Mouse (Mus musculus) retina, adult 2 months (tissue): ENCODE data around the gene Hrk.

ENCODE experiments used
- DNase-seq: peaks from one replicate; pipeline ENCODE4 v3.0.0-alpha.2; 2012; ENCODE audit warnings: low read depth, low spot score

Hrk gene

DNA sequence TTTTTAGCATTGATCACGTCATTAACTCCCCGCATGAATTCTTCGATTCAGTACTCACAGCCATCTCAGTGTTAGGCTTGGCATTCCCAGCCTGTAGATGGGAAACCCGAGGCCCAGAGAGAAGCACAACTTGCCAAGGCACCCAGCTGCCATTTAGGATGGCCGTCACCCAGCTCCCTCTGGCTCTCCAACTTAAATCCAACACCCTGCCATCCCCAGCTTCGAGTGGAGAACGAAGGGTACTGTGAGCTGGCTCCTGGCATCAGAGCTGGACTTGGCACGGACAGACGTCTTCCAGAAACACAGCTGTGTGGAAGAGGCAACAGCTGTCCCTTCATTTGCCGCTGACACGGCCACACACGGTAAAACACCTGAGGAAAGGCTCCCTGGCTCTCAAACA is at the start of gene Hrk:
Hrk (plus strand) TSS at position 68 of the 400 bp plus-strand sequence.
- no peak for DNase-seq

- no peak for DNase-seq
Measured at GRCm38 (mm10) chr5:118118351-118118750, 46.1 kb upstream of the Hrk start.

DNA sequence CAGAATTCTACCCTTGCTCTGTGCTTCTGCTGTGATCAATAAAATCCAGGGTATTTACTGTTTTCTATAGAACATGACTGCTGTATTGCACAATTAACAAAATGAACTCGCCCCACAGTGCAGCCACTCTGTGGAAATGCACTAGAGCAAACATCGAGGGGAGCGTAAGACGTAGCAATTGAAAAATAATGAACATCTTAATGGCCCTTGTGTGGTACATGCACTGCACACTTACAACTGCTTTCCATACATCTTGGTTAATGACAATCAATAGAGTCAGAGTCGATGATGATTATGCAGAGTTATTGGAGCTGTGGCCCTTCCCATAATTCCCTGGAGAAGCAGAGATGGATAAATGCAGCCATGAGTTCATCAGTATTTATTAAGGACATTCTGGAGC is 45.5 kb upstream of the Hrk start:
- DNase-seq, result no peak

- DNase-seq, result no peak
Measured at GRCm38 (mm10) chr5:118120670-118121069, 43.8 kb upstream of the Hrk start.

DNA sequence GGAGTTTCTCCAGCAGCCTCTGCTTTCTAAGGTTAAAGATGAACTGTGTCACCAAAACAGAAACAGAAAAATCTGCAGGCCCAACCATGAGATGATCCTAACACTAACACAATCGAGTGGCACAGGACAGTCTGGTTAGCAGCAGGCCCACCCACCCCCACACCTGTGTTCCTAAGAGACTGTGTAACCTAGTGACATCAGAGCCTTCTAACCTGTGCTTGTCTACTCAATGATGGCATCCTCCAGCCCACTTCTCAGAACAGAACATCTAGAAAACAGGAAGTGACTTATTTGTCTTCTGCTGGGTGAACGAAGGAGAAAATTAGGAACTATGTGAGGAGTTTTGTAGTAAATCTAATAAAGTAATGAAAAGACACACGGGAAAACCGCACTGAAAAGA is 42.5 kb upstream of the Hrk start:
- no peak for DNase-seq

DNA sequence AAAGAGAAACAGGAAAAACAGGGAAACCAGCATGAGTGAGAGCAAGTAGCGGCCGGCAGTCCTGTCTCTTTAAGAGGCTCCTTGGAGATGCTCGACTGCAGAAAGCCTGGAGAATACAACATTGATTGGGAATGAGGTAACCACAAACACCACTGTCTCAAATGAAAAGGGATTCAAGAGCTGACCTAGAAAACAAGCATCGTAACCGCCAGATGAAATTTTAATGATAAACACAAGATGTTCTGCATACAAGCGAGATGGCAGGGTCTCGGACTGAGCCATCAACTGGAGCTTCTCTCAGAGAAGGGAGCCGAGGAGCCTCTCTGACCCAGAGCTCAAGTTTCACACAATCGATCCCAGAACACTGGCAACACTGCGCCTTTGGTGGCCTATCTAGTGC is 41.4 kb upstream of the Hrk start:
- no peak for DNase-seq

- no peak for DNase-seq
Measured at GRCm38 (mm10) chr5:118126671-118127070, 37.8 kb upstream of the Hrk start.

DNA sequence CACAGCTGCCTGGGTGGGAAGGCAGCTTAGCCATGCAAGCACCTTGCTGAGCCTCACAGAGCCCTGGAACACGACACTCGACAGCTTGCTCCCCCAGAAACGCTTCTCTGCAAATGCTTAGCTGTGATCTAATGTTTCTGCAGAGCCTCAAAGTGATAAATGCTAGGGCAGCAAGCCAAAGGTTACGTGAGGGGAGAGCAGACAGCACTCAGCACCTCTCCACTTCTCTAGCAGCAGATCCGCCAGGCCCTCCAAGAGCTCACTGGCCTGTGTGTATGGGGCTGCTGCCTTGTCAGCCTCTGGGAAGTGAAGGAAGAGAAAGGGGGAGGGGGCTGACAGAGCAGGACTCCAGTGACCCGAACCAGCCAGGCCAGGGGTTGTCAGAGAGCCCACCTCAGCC is 36.2 kb upstream of the Hrk start:
- DNase-seq, result no peak

GRCm38 (mm10) chr5:118128651-118129050 is 35.8 kb upstream of the Hrk start:
- DNase-seq, result no peak

- DNase-seq, result no peak
Measured at GRCm38 (mm10) chr5:118136391-118136790, 28.1 kb upstream of the Hrk start.

DNA sequence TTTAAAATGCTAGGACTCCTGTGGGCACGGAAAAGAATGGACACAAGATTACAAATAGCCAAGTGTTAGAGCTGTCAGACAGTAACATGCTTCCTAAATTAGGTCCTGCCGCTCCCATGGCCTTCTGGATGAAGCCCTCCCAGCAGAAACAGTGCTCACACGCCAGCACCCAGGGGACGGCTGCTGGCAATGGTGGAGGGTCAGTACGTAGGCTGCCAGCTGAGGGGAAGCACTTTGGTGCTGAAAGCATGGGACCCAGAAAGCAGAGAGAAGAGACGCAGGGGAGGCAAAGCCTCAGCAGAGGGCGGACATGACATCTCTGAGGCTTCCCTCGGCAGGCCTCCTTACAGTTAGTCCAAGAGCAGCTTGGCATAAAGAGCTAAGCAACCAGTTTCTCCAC is 24.8 kb upstream of the Hrk start:
- DNase-seq, result no peak

DNA sequence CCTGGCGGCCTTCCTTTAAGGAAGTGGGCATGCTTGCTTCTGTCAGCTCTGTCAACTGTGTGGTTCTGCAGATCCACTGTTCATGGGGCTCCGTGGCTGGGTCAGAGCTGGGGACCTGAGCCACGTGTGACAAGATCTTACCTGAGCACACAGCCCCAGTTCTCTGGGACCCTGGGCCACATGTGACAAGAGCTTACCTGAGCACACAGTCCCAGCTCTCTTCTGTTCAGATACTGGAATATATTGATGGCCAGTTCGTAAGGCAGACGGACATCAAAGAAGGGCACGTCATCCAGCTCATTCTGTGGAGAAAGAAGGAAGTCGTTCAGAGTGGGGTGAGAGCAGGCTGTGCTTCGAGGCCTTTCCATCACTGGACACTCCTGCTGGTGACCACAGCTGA is 22.0 kb upstream of the Hrk start:
- DNase-seq, result no peak

DNA sequence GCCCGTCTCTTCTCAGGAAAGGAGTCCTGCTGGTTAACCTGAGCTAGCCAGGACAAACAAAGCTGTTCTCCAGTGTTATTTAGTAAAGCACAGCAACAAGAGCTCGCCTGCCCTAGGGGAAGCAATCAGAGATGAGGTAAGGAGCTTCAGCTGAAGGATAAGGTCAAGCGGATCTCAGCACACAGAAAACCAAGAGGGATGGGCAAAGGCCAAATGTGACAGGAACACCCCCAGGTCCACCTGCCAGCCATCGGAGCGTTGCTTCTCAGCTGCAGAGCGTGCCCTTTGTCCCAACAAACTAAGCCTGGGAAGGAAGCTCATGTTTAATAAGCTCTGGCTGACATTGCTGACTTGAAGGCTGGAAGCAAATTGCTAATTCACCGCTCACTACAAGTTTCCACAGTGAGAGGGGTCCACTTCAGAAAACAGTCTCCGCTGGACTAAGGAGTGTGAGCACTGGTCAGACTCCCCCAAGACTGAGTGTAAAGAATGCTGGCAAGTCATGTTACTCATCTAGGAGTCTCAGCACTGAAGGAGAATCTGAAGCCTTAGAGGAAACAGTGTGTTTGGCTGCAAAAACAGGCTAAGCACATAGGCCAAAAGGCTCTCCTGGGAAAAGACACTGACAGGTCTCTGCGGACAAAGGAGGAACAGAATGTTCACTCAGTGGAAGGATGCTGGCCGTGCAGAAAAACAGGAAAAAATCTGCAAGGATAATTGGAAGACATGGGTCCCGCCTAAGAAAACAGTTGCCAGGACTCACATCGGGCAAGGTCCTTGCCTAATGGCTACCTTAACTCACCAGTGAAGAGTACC is 21.0 kb upstream of the Hrk start:
- no peak for DNase-seq

DNA sequence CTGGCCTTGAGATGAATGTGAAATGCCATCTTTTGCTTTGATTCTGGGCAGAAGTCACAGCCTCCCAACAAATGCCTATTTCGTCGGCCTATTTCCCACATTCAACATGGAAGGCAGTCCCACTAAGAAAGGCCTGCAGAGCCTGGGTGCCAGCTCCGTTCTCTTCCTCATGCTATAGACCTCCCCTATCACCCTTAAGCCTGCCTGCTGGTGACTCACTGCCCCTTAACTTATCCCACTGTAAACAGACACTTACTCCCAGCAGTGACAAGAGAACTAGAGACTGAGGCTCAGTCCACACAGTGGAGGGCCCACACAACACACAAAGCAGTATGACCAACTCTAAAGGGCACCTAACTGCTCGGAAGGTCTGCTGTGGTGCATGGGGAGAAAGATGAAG is 20.1 kb upstream of the Hrk start:
- no peak for DNase-seq

DNA sequence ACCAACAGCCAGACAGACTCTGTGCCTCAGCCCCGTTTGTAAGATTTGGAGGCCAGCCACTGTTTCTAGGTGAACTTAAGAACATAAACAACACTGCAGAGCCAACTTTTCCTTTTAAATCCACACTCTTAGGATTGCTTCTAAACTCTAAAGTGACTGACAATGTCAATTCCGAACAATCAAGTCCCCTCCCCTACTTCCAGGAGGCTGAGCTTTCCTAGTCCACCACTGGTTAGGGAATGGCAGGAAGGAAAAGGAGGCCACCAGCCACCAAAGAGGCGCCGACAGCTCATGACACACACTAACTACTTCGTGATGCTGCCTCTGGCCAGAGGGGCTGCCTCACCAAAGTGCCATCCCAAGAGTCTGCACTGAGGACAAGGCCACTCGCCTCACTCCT is 19.7 kb upstream of the Hrk start:
- no peak for DNase-seq

GRCm38 (mm10) chr5:118145458-118145857 is 19.0 kb upstream of the Hrk start:
- no peak for DNase-seq

DNA sequence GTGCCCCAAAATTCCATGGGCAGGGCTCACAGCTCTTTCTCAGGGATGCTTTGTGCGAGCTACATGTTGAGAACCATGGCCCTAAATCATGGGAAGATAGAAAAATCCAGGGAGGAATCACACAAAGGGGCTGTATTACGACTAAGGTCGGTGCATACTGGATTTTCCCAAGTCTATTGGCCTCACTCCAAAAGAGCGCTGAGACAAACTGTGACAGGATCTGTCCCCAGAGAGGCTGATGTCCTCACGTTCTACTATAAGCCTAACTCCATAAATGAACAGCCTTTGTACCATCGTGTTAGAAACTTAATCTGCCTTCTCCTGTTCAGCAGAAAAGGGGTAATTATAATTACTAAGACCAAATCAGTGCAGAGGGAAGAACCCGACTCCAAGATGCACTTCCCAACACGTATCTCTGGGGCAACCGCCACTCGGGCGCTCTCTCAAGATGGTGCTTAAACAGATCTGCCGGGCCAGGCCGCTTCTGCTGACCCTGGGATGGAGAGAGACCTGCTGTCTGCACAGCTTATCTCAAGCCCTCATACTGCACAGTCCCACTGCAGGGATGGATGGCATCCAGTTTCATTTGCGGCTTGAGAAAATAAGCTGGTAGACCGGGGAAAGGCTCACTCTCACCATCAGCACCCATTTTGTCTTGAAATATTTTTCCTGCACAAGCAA is 18.3 kb upstream of the Hrk start:
- DNase-seq, result no peak

DNA sequence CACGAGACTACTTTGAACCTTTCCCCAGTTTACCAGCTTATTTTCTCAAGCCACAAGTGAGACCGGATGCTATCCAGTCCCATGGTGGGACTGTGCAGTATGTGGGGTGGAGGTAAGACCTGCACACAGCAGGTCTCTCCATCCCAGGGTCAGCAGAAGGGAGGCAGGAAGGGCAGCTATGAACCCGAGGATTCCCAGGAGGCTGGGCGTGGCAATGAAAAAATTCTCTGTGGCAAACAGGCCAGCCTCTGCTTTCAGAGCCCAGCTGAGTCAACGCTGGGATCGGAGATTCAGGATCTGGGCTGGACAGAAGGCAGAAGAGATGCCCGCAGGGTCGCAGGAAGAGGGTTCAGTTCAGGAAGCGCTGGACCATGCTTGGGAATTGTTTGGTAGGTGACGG is 17.2 kb upstream of the Hrk start:
- DNase-seq, result no peak

GRCm38 (mm10) chr5:118149711-118150110 is 14.7 kb upstream of the Hrk start:
- no peak for DNase-seq

DNA sequence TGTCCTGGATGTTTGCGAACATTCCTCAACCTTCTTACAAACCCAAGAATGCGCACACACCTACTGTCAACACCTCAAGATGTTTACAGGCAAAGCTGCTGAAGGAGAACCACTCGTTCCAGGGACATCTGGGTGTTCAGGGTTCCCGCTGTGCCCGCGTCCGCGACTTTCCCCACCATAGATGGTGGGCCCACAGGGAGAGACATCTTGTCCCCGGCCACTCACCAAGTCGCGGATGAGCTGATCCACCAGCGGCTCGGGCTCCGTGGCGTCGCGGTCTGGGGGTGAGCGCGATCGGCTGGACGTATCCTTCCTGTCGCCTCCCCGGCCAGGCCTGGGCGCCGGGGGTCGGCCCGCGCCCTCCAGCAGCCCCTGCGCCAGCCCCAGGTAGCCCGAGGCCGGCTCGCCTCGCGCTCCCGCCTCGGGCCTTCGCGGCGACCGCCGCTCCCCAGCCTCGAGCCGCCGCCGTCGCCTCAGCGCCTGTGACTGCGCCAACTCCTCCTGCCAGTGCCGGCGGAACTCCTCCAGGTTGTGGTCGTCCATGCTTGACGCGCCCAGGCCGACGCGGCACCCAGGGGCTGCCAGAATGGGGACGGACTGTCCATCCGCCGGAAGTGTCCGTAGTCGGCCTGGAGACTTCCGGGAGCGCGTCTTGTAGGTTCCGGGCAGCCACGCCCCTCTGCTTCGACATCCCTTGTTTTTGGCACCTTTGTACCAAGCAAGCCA is 9.4 kb upstream of the Hrk start, which contains the start of gene Fbxw8:
Fbxw8 (minus strand) TSS at position 626 of the 726 bp plus-strand sequence.
- peak; percentile 77 for DNase-seq

- DNase-seq, result no peak
Measured at GRCm38 (mm10) chr5:118155565-118155947, 8.9 kb upstream of the Hrk start.

GRCm38 (mm10) chr5:118156976-118157375 is 7.5 kb upstream of the Hrk start:
- DNase-seq, result no peak

DNA sequence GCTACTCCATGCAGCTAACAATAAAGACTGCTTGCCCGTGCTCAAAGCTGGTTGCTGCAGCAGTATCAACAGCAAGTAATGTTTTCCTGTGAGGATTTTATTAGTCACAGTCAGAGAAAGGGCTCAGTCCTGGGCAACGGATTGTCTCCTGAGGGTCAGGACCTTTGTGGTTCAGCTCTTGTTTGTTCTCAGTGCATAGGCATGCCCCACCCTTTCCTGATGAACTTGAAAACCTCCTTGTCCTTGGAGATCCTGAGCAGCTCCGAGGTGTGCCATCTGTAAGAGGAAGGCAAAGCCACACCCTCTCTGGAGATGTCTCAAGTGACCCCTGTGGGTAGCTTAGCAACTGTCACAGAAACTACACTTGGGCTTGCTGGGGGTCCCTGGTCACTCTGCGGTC is 3.8 kb upstream of the Hrk start:
- DNase-seq, result no peak
